Mouse (Mus musculus) gastrocnemius, postnatal 36 days (tissue): Measurements from ENCODE around the gene Traip. TPM values are rescaled to one million over a fixed set of nuclear protein-coding genes. Genes with fewer than 3 reads are reported as not detected.

Experiments
- DNase-seq, 2 experiments: peaks; one replicate each; pipeline ENCODE4 v3.0.0; 2022
- intact Hi-C: fragments of 180-260 bp; cut with DNase I; formaldehyde crosslinking; loops from one replicate; pipeline ENCODE4 v1.15.1; 2025
- total RNA-seq, 2 experiments: library from RNA; stranded (reverse); gene quantifications; 2 replicates each; pipeline ENCODE4 v1.2.3; 2021

Traip gene
- total RNA-seq, 2 experiments from 2014 or later: 0.35 to 0.56 TPM

GRCm38 (mm10) chr9:107928169-107928568 is 21.8 kb upstream of the Traip start, which contains the start of gene Actl11:
TSS of gene Actl11 (plus strand) at chr9:107928469.
- intact Hi-C loops: no loop called here
- DNase-seq: no peak

DNA sequence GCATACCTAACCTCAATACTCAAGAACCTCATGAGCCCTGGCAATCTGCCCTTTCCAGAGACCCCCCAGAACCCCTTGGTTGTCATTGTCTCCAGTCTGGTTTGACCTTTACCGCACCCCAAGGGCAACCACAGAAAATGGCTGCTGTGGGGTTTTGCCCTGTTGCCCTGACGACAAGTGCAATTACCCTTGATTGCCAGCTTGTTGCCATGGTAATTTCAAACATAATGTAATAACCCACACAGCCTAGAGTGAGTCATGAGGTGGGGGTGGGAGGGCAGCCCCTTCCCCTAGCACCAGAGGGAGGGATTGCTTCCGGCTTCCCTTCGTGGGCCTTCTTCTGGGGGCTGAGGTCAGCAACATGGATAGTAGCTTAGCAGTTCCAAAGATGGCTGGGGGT is 17.7 kb upstream of the Traip start:
- intact Hi-C loops: no loop called here

GRCm38 (mm10) chr9:107934146-107934545 is 15.8 kb upstream of the Traip start:
- intact Hi-C loops: no loop called here
- DNase-seq: no peak

More for the DNA sequence above, 17.7 kb upstream of the Traip start:
- DNase-seq: no peak

DNA sequence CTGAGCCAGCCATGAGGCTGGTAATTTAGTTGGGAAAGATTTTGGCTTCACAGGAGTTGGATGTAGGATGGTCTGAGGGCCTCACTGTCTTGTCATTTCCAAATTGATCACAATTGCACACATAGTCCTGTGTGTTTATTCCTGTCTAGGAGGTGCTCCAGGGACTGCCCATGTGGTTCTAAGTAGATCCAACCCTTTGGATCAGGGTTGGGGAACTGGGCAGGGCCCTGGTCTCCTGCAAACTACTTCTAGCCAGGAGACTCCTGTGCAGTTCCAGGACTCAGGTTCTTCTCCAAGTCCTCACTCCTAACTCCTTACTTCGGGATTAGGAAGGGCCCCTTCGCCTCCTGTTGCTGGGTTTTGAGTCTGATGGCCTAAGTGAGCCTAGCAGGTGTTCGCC is 14.6 kb upstream of the Traip start, which contains the start of gene Camkv:
TSS of gene Camkv (plus strand) at position 301 of the 400 bp plus-strand sequence.
- intact Hi-C loops: no loop called here
- DNase-seq: no peak

DNA sequence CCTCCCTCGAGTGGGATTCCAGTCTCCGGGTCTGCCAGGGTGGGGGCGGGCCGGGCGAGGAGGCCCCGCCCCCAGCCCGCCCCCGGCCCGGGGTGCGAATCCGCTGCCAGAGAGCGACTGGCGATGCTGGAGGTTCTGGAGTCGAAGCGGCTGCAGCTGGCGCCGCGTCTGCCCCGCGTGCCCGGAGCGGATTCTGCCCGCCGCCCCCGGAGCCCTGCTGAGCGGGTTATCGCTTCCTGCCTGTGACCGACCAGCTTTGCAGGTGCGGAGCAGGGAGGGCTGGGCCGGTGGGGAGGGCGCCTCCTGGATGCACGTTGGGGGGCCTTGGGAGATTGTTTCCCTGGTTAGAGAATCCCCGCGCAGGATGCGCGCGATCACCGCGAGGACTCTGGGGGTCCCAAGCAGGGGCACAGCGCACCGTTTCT is 14.1 kb upstream of the Traip start:
- no peak for DNase-seq
- intact Hi-C loops: no loop called here

DNA sequence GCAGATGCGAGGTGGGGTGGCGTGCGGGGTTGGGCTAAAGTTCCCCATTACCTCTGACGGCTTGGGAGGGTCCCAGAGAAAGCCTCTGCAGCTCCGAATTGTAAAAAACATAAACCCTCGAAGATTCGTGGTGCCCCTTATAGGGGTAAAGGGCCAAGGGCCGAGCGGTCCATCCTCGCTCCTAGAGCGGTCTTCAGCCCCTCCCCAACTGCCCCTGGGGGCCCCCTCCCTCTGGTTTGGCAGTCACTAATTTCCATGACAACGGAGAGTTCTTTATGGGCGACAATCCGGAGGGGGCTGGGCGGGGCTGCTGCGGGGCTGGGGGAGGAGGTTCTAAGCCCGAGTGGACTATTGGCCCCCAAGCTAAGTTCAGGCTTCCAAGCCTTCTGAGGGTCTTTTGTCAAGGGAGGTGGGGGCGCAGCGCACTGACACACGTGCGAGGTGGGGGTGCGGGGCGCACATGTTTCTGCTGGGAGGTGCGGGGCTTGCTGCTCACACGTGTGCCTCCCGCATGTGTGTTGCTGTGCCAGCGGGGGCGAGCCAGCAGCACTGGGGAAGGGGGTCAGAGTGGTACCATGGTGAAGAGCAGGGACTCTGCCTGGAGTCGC is 13.6 kb upstream of the Traip start:
- intact Hi-C loops: no loop called here
- DNase-seq: no peak

- intact Hi-C loops: no loop called here
- no peak for DNase-seq
Observed at GRCm38 (mm10) chr9:107936831-107937230, 13.1 kb upstream of the Traip start.

GRCm38 (mm10) chr9:107947241-107948194 is 2.4 kb upstream of the Traip start:
- DNase-seq: no peak
- intact Hi-C loops: no loop called here

DNA sequence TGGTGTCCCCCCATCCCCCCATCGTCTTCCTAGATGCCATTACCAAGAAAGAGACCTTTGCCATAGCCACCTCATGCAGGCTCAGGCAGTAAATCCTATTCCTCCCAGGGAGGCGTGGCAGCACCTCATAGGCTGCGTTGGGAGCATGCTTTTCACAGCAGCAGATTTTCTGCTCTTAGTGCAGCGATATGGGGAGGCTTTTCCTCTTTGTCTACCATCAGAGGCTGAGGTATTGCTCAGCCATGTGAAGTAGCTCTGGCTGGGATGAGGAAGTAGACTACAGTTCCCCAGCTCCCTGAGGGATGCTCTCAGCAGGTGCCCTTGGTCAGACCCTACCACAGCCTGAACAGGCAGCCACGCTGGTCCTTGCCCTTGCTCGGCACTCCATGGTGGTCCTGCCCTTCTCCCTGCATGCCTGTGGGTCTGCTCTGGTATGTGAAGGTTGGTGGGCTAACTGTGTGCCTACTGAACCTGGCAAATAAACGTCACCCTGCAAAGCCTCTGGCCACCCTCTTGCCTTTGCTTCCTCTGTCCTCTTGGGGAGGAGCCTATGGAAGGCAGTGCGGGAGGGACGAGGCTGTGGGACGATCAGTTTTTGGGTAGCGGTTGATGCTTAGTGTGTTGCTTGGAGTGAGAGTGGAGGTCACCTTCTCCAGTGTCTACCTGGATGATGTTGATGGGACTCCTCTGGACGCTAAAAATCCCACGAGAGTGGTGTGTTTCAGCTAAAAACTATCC is 583 bp upstream of the Traip start:
- intact Hi-C loops: no loop called here
- DNase-seq: no peak

- DNase-seq: peak; percentile 84 to 92
- intact Hi-C loops: no loop called here
Observed at GRCm38 (mm10) chr9:107950460-107951355, 772 bp downstream of the Traip start.

DNA sequence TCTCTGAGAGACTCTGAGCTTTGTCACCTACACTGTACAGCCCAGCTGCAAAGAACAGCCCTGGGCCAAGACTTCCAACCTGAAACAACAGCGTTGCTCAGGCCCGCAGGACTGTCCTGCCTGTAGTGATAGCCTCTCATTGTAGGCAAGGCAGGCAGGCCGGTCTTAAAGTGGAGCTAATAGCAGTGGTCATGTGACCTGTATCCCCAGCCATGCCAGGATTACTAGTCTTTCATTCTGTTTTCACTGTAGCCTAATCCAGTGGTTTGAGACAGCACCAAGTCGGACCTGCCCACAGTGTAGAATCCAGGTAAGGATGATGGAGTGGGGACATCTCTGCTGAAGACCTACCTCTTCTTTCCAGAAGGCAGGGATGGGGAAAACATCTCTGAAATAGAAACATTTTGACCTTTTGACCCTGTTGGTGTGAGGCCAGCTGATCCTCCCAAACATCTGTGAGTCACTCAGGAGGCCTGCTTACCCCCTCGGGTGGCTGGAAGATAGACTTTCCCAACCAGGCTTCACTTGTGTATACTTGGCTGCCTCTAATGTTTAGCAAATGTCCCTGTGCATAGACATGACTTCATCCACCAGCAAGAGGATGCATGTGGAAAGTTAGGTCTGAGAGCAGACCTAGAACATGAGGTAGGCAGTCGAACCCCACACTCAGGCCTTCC is 5.8 kb downstream of the Traip start:
- intact Hi-C loops: no loop called here
- DNase-seq: no peak

- no peak for DNase-seq
- intact Hi-C loops: no loop called here
Observed at GRCm38 (mm10) chr9:107957141-107957540, 7.2 kb downstream of the Traip start.

DNA sequence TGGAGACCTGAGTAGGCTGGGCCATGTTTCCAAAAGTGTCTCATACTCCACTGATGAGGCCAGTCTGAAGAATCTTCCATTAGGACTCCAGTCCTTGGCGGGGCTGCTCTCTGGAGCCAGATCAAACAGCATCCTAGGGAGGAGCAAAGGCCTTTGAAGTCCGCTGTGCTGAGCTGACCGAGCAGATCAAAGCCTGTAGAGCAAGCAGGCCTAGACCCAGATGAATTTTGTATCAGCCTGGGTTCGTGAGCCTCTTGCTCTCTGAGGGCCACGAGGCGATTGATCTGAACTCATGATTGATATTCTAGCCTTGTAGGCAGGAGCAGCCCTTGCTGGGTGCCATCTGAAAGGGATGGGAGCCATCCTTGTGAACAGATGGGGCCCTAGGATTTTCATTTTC is 10.0 kb downstream of the Traip start:
- intact Hi-C loops: no loop called here
- DNase-seq: no peak

- DNase-seq: no peak
- intact Hi-C loops: no loop called here
Observed at GRCm38 (mm10) chr9:107960928-107961327, 11.0 kb downstream of the Traip start.

GRCm38 (mm10) chr9:107961351-107961762 is 11.4 kb downstream of the Traip start:
- intact Hi-C loops: no loop called here
- DNase-seq: no peak

DNA sequence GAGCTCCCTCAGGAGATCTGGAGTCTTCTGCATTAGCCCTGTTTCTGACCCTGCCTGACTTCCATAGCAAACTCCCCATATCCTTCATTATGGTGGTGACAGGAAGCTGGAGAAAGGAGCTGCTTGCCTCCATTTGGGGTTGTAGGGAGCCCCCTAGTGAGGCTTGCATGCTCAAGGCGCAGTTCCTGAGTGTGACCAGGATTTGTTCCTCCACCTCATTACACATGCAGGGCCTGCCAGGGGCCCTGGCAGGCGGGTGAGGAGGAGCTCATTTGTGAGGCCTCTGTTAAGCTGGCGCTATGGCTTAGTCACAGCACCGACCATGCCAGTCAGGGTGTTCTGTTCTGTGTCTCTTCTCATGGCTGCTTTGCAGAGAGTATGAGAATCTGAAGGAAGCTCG is 11.9 kb downstream of the Traip start:
- DNase-seq: no peak
- intact Hi-C loops: no loop called here

- no peak for DNase-seq
- intact Hi-C loops: loop anchor here (1.0 kb wide), 2 partner anchors 59 to 105 kb away; no protein-coding TSS in a partner anchor
Observed at GRCm38 (mm10) chr9:107962916-107963315, 13.0 kb downstream of the Traip start.

- DNase-seq: peak; percentile 55 to 78
- intact Hi-C loops: loop anchor here (1.0 kb wide), 2 partner anchors 59 to 105 kb away; no protein-coding TSS in a partner anchor
Observed at GRCm38 (mm10) chr9:107963700-107964099, 13.8 kb downstream of the Traip start.

- DNase-seq: no peak
- intact Hi-C loops: no loop called here
Observed at GRCm38 (mm10) chr9:107964681-107965080, 14.7 kb downstream of the Traip start.
